Mouse (Mus musculus) brain, adult 2 months (tissue): Measurements from ENCODE around the gene Csrnp1.

Experiments used
- DNase-seq: peaks from one replicate; pipeline ENCODE4 v3.0.0; 2011; ENCODE audit warnings: low read depth, low spot score

Csrnp1 gene

GRCm38 (mm10) chr9:119948804-119949203 lies 35.7 kb downstream of the Csrnp1 start:
- DNase-seq = no peak

- no peak for DNase-seq
These were observed 39.1 kb downstream of the Csrnp1 start for GRCm38 (mm10) chr9:119945173-119945900.

- DNase-seq = no peak
These were observed 41.1 kb downstream of the Csrnp1 start for GRCm38 (mm10) chr9:119943326-119943725.

- peak; percentile 42 for DNase-seq
These were observed 42.6 kb downstream of the Csrnp1 start for GRCm38 (mm10) chr9:119941861-119942260.

GRCm38 (mm10) chr9:119941407-119941806 lies 43.1 kb downstream of the Csrnp1 start:
- DNase-seq = no peak

- no peak for DNase-seq
These were observed 44.8 kb downstream of the Csrnp1 start for GRCm38 (mm10) chr9:119939646-119940045.

GRCm38 (mm10) chr9:119938496-119938895 lies 46.0 kb downstream of the Csrnp1 start:
- DNase-seq = no peak

GRCm38 (mm10) chr9:119937005-119937773 lies 47.3 kb downstream of the Csrnp1 start, which contains the start of the genes Gorasp1 and Ttc21a:
Gorasp1 (minus strand) TSS chr9:119937565.
Ttc21a (plus strand) TSS chr9:119937606.
- DNase-seq = peak; percentile 94

- no peak for DNase-seq
These were observed 50.8 kb downstream of the Csrnp1 start for GRCm38 (mm10) chr9:119933675-119934074.

- DNase-seq = no peak
These were observed 52.1 kb downstream of the Csrnp1 start for GRCm38 (mm10) chr9:119932358-119932757.

GRCm38 (mm10) chr9:119926497-119926896 lies 58.0 kb downstream of the Csrnp1 start:
- no peak for DNase-seq

GRCm38 (mm10) chr9:119925729-119926128 lies 58.7 kb downstream of the Csrnp1 start:
- DNase-seq = no peak

- DNase-seq = peak; percentile 41
These were observed 59.3 kb downstream of the Csrnp1 start for GRCm38 (mm10) chr9:119925120-119925657.

- no peak for DNase-seq
These were observed 61.0 kb downstream of the Csrnp1 start for GRCm38 (mm10) chr9:119923462-119923861.
